Mouse (Mus musculus) cerebellum, adult (tissue): ENCODE results near the gene Lsm2.
"Not testable (repeated sequence)": the region's sequence is repeated elsewhere in the genome, so short reads cannot be mapped to it uniquely, and the experiment has no call there.

Experiments
- ATAC-seq: cut with Nextera tagmentation; 2 replicates; pipeline ENCODE4 v1.9.2; 2017; ENCODE audit warnings: mild to moderate bottlenecking, moderate library complexity, mixed read lengths; ENCODE audit not compliant: insufficient number of reproducible peaks, low FRiP score, low TSS enrichment

Lsm2 gene

GRCm38 (mm10) chr17:34981690-34982180 lies at the start of gene Lsm2:
TSS of gene Lsm2 (plus strand) at chr17:34981862.
- peak; percentile 86; the same call in 1 of the 2 replicates for ATAC-seq

GRCm38 (mm10) chr17:34932287-34932686 lies 49.4 kb upstream of the Lsm2 start:
- ATAC-seq, result no peak

GRCm38 (mm10) chr17:34934031-34934430 lies 47.6 kb upstream of the Lsm2 start:
- ATAC-seq, result no peak

- no peak for ATAC-seq
Observed at GRCm38 (mm10) chr17:34934830-34935229, 46.8 kb upstream of the Lsm2 start.

- ATAC-seq, result no peak
Observed at GRCm38 (mm10) chr17:34937960-34938505, 43.6 kb upstream of the Lsm2 start.

GRCm38 (mm10) chr17:34941344-34942041 lies 40.2 kb upstream of the Lsm2 start:
- no peak for ATAC-seq

- ATAC-seq, result no peak
Observed at GRCm38 (mm10) chr17:34943128-34943815, 38.4 kb upstream of the Lsm2 start.

GRCm38 (mm10) chr17:34944362-34944761 lies 37.3 kb upstream of the Lsm2 start:
- no peak for ATAC-seq

- ATAC-seq, result no peak
Observed at GRCm38 (mm10) chr17:34946486-34947140, 35.0 kb upstream of the Lsm2 start.

GRCm38 (mm10) chr17:34947606-34948005 lies 34.1 kb upstream of the Lsm2 start:
- no peak for ATAC-seq

GRCm38 (mm10) chr17:34948721-34949552 lies 32.7 kb upstream of the Lsm2 start:
- ATAC-seq, result not testable (repeated sequence)

GRCm38 (mm10) chr17:34949553-34949969 lies 32.1 kb upstream of the Lsm2 start:
- ATAC-seq, result no peak

- no peak for ATAC-seq
Observed at GRCm38 (mm10) chr17:34950514-34951455, 30.9 kb upstream of the Lsm2 start.

GRCm38 (mm10) chr17:34951636-34952377 lies 29.9 kb upstream of the Lsm2 start:
- ATAC-seq, result no peak

GRCm38 (mm10) chr17:34952378-34953040 lies 29.2 kb upstream of the Lsm2 start:
- peak; percentile 83; the same call in 1 of the 2 replicates for ATAC-seq

GRCm38 (mm10) chr17:34953258-34953657 lies 28.4 kb upstream of the Lsm2 start:
- no peak for ATAC-seq

- ATAC-seq, result no peak
Observed at GRCm38 (mm10) chr17:34953904-34954303, 27.8 kb upstream of the Lsm2 start.

GRCm38 (mm10) chr17:34954831-34955230 lies 26.8 kb upstream of the Lsm2 start:
- ATAC-seq, result no peak
